Mouse (Mus musculus): ENCODE measurements around the gene Tbx5.

- TF ChIP-seq CTCF (IDR thresholded peaks at IDR 0.05 in 2 of 3, conservative IDR thresholded peaks at IDR 0.05 in 1 of 3; ENCODE audit: control insufficient read depth in 1 of 3, insufficient read depth in 1 of 3, low read depth in 2 of 3, low read length in 3 of 3, poor library complexity in 1 of 3, severe bottlenecking in 1 of 3): no peak
- TF ChIP-seq TAL1 (IDR thresholded peaks at IDR 0.05; ENCODE audit: low read length): no peak
Observed at GRCm38 (mm10) chr5:119920941-119921340, 88.5 kb downstream of the Tbx5 start.
